Mouse (Mus musculus) myocyte (in vitro differentiated cells): ENCODE data around the gene Nol4l.

ENCODE experiments used
- E2F4 ChIP-seq: IDR thresholded peaks from one replicate; pipeline ENCODE4 v1.6.1; 2011; ENCODE audit warnings: mild to moderate bottlenecking, control low read depth, moderate library complexity; ENCODE audit not compliant: insufficient read depth
- MAX ChIP-seq: IDR thresholded peaks from one replicate; pipeline ENCODE4 v1.6.1; 2011; ENCODE audit warnings: low read depth, mild to moderate bottlenecking, control low read depth
- MYOD1 ChIP-seq, 3 experiments: IDR thresholded peaks; one replicate each; pipeline ENCODE4 v1.6.1; 2011; ENCODE audit warnings: control low read depth in 2 of 3, low read depth in 2 of 3, mild to moderate bottlenecking in 2 of 3, moderate library complexity in 1 of 3; ENCODE audit not compliant: insufficient read length in 2 of 3, control insufficient read depth in 1 of 3
- MYOG ChIP-seq, 3 experiments: IDR thresholded peaks; one replicate each; pipeline ENCODE4 v1.6.1; 2011; ENCODE audit warnings: control low read depth in 2 of 3, low read depth in 2 of 3, mild to moderate bottlenecking in 2 of 3; ENCODE audit not compliant: insufficient read length in 2 of 3, control insufficient read depth in 1 of 3, insufficient read depth in 1 of 3
- POLR2A ChIP-seq: IDR thresholded peaks from one replicate; pipeline ENCODE4 v1.6.1; 2011; ENCODE audit warnings: low read depth, mild to moderate bottlenecking, control low read depth, moderate library complexity; ENCODE audit not compliant: insufficient read length
- REST ChIP-seq: IDR thresholded peaks from one replicate; pipeline ENCODE4 v1.6.1; 2011; ENCODE audit warnings: mild to moderate bottlenecking, control low read depth, moderate library complexity; ENCODE audit not compliant: insufficient read depth, insufficient read length
- SRF ChIP-seq: IDR thresholded peaks from one replicate; pipeline ENCODE4 v1.6.1; 2011; ENCODE audit warnings: low read depth; ENCODE audit not compliant: control insufficient read depth, insufficient read length
- TCF12 ChIP-seq: IDR thresholded peaks from one replicate; pipeline ENCODE4 v1.6.1; 2011; ENCODE audit warnings: mild to moderate bottlenecking, control low read depth; ENCODE audit not compliant: poor library complexity, insufficient read depth, severe bottlenecking
- TCF3 ChIP-seq: IDR thresholded peaks from one replicate; pipeline ENCODE4 v1.6.1; 2011; ENCODE audit warnings: low read depth, control low read depth; ENCODE audit not compliant: insufficient read length
- USF1 ChIP-seq: IDR thresholded peaks from one replicate; pipeline ENCODE4 v1.6.1; 2011; ENCODE audit warnings: low read depth, mild to moderate bottlenecking, control low read depth, moderate library complexity

- TF ChIP-seq POLR2A (no peak), MAX (no peak), TCF3 (no peak), MYOG (IDR thresholded peaks at IDR 0.05; ENCODE audit: control insufficient read depth in 1 of 3, insufficient read depth in 1 of 3, insufficient read length in 2 of 3, low read depth in 2 of 3) (no peak), REST (no peak), USF1 (no peak), E2F4 (no peak), TCF12 (no peak), MYOD1 (IDR thresholded peaks at IDR 0.05; ENCODE audit: control insufficient read depth in 1 of 3, insufficient read length in 2 of 3, low read depth in 2 of 3) (no peak), SRF (no peak)
Observed at GRCm38 (mm10) chr2:153442720-153443119, 87.1 kb downstream of the Nol4l start.
